9 mouse cellular contexts compared by ENCODE assay signal in genomic region chr2:54366963-54367362, GRCm38 (mm10).
"Had no signal": no experiment of that assay in that cellular context is flagged by ENCODE, and none has a peak within 500 bp of the region (broad histone marks: within the 10 kb centered on the region; RNA-seq: fewer than 3 reads in every experiment).

No protein-coding gene starts in this region.

- H3K9ac ChIP-seq: limb, embryonic 13.5 days; liver, embryonic 14.5 days; midbrain, embryonic 12.5 days had no signal

- H3K4me2 ChIP-seq: limb, embryonic 13.5 days; midbrain, embryonic 12.5 days had no signal

- H3K36me3 ChIP-seq: limb, embryonic 13.5 days; midbrain, embryonic 12.5 days had no signal

- H3K4me1 ChIP-seq: limb, embryonic 13.5 days; midbrain, embryonic 12.5 days had no signal

- H3K27ac ChIP-seq: limb, embryonic 13.5 days; liver, embryonic 14.5 days; midbrain, embryonic 12.5 days had no signal

- H3K4me3 ChIP-seq: limb, embryonic 13.5 days; midbrain, embryonic 12.5 days had no signal

- H3K9me3 ChIP-seq: limb, embryonic 13.5 days; midbrain, embryonic 12.5 days had no signal

- DNase-seq: kidney, postnatal 14 days; left cerebral cortex, postnatal 4 days; lung, adult 18-20 months; right cerebral cortex, adult 18-20 months; right cerebral cortex, postnatal 25 days; thymus, postnatal 36 days had no signal

- H3K27me3 ChIP-seq: limb, embryonic 13.5 days; midbrain, embryonic 12.5 days had no signal
